Mouse (Mus musculus) MEL (cell line): ENCODE measurements at regions not wholly inside any gene's neighbourhood (a gene's known extent, or its start where the extent isn't known, plus 50 kb on each side); places are given as distances from the start of the nearest gene placed in this dataset.
A peak's percentile ranks its signal among the peaks of the same experiment; 100 is the strongest.

Source experiments
- DNase-seq: peaks from one replicate; pipeline ENCODE4 v3.0.0; 2011; ENCODE audit warnings: low read depth, low spot score
- H3K27ac ChIP-seq: 2 replicates; pipeline ENCODE4 v1.5.1; 2012; ENCODE audit warnings: low read depth, mild to moderate bottlenecking, control low read depth, low read length, moderate library complexity; ENCODE audit not compliant: control insufficient read depth
- H3K27me3 ChIP-seq, 2 experiments: fragments of 150-350 bp in 1 of 2; sonication (generic) in 1 of 2; 2 replicates each; pipeline ENCODE4 v1.6.1; 2012; ENCODE audit warnings: low read length in 2 of 2, mild to moderate bottlenecking in 2 of 2, improper control_type of control experiment in 1 of 2, moderate library complexity in 1 of 2; ENCODE audit not compliant: insufficient read depth in 2 of 2, control insufficient read depth in 1 of 2
- H3K36me3 ChIP-seq, 2 experiments: 2 replicates each; pipeline ENCODE4 v1.6.1; 2012 to 2014; ENCODE audit warnings: low read length in 2 of 2, improper control_type of control experiment in 1 of 2, inconsistent platforms in 1 of 2, mild to moderate bottlenecking in 1 of 2; ENCODE audit not compliant: insufficient read depth in 2 of 2, control insufficient read depth in 1 of 2
- H3K4me1 ChIP-seq, 2 experiments: fragments of 150-350 bp in 1 of 2; sonication (generic) in 1 of 2; 2 replicates each; pipeline ENCODE4 v1.6.1; 2012; ENCODE audit warnings: low read length in 2 of 2, improper control_type of control experiment in 1 of 2, mild to moderate bottlenecking in 1 of 2; ENCODE audit not compliant: insufficient read depth in 2 of 2, control insufficient read depth in 1 of 2
- H3K4me3 ChIP-seq, 2 experiments: fragments of 150-350 bp in 1 of 2; sonication (generic) in 1 of 2; 2 replicates each; pipeline ENCODE4 v1.5.1; 2012; ENCODE audit warnings: low read depth in 2 of 2, low read length in 2 of 2, mild to moderate bottlenecking in 2 of 2, moderate library complexity in 2 of 2, control low read depth in 1 of 2, improper control_type of control experiment in 1 of 2; ENCODE audit not compliant: control insufficient read depth in 1 of 2, insufficient read depth in 1 of 2
- H3K79me2 ChIP-seq: 2 replicates; pipeline ENCODE4 v1.6.1; 2012; ENCODE audit warnings: mild to moderate bottlenecking, low read length, moderate library complexity; ENCODE audit not compliant: control insufficient read depth, poor library complexity, insufficient read depth
- H3K9ac ChIP-seq: 2 replicates; pipeline ENCODE4 v1.6.1; 2012; ENCODE audit warnings: low read depth, mild to moderate bottlenecking, control low read depth, low read length, moderate library complexity; ENCODE audit not compliant: control insufficient read depth, poor library complexity, severe bottlenecking
- H3K9me3 ChIP-seq: fragments of 150-350 bp; sonication (generic); replicated peaks from 2 replicates; pipeline ENCODE4 v1.6.1; 2012; ENCODE audit warnings: mild to moderate bottlenecking, low read length, improper control_type of control experiment, moderate library complexity; ENCODE audit not compliant: insufficient read depth
- BHLHE40 ChIP-seq: IDR thresholded peaks from 2 replicates; pipeline ENCODE4 v1.6.1; 2012; ENCODE audit warnings: low read depth, mild to moderate bottlenecking, inconsistent platforms, low read length, improper control_type of control experiment, borderline replicate concordance
- CTCF ChIP-seq, 3 experiments: IDR thresholded peaks in 2 of 3; conservative IDR thresholded peaks in 1 of 3; 2 replicates each; pipeline ENCODE4 v1.5.1; 2011 to 2012; ENCODE audit warnings: low read length in 3 of 3, low read depth in 2 of 3, mild to moderate bottlenecking in 2 of 3, improper control_type of control experiment in 1 of 3, inconsistent platforms in 1 of 3, mixed read lengths in 1 of 3, moderate library complexity in 1 of 3; ENCODE audit not compliant: control insufficient read depth in 1 of 3, insufficient read depth in 1 of 3, poor library complexity in 1 of 3, severe bottlenecking in 1 of 3
- E2F4 ChIP-seq: IDR thresholded peaks from 2 replicates; pipeline ENCODE4 v1.6.1; 2011; ENCODE audit warnings: low read depth, low read length, improper control_type of control experiment, borderline replicate concordance
- EP300 ChIP-seq, 2 experiments: IDR thresholded peaks; 2 replicates each; pipeline ENCODE4 v1.6.1; 2011; ENCODE audit warnings: improper control_type of control experiment in 2 of 2, low read length in 2 of 2, low read depth in 1 of 2, mild to moderate bottlenecking in 1 of 2
- ETS1 ChIP-seq: IDR thresholded peaks from 2 replicates; pipeline ENCODE4 v1.6.1; 2012; ENCODE audit warnings: low read depth, mild to moderate bottlenecking, inconsistent platforms, low read length, improper control_type of control experiment, moderate library complexity
- GATA1 ChIP-seq: IDR thresholded peaks from 2 replicates; pipeline ENCODE4 v1.6.1; 2011; ENCODE audit warnings: low read depth, low read length, improper control_type of control experiment
- HCFC1 ChIP-seq: IDR thresholded peaks from 2 replicates; pipeline ENCODE4 v1.6.1; 2012; ENCODE audit warnings: low read depth, mild to moderate bottlenecking, inconsistent platforms, low read length, improper control_type of control experiment, moderate library complexity
- MAX ChIP-seq: IDR thresholded peaks from 2 replicates; pipeline ENCODE4 v1.6.1; 2011; ENCODE audit warnings: low read length, improper control_type of control experiment
- MXI1 ChIP-seq: IDR thresholded peaks from 2 replicates; pipeline ENCODE4 v1.6.1; 2011; ENCODE audit warnings: mild to moderate bottlenecking, low read depth, low read length, improper control_type of control experiment
- MYB ChIP-seq: IDR thresholded peaks from 2 replicates; pipeline ENCODE4 v1.6.1; 2011; ENCODE audit warnings: mild to moderate bottlenecking, low read depth, low read length, improper control_type of control experiment
- MYC ChIP-seq: IDR thresholded peaks from 2 replicates; pipeline ENCODE4 v1.6.1; 2011; ENCODE audit warnings: low read depth, mild to moderate bottlenecking, low read length, improper control_type of control experiment, moderate library complexity
- POLR2A ChIP-seq, 2 experiments: IDR thresholded peaks; 2 replicates each; pipeline ENCODE4 v1.6.1; 2011 to 2012; ENCODE audit warnings: low read length in 2 of 2, mild to moderate bottlenecking in 2 of 2, control low read depth in 1 of 2, improper control_type of control experiment in 1 of 2, low read depth in 1 of 2, moderate library complexity in 1 of 2; ENCODE audit not compliant: control insufficient read depth in 1 of 2, insufficient read depth in 1 of 2, poor library complexity in 1 of 2
- POLR2AphosphoS2 ChIP-seq: IDR thresholded peaks from 2 replicates; pipeline ENCODE4 v1.6.1; 2011; ENCODE audit warnings: low read length, improper control_type of control experiment
- RCOR1 ChIP-seq: IDR thresholded peaks from 2 replicates; pipeline ENCODE4 v1.6.1; 2012; ENCODE audit warnings: low read depth, mild to moderate bottlenecking, inconsistent platforms, low read length, improper control_type of control experiment
- SIN3A ChIP-seq: IDR thresholded peaks from 2 replicates; pipeline ENCODE4 v1.6.1; 2012; ENCODE audit warnings: low read length, improper control_type of control experiment, inconsistent platforms
- SMC3 ChIP-seq: IDR thresholded peaks from 2 replicates; pipeline ENCODE4 v1.6.1; 2011; ENCODE audit warnings: low read depth, low read length, improper control_type of control experiment
- TAL1 ChIP-seq: IDR thresholded peaks from 2 replicates; pipeline ENCODE4 v1.6.1; 2012; ENCODE audit warnings: mild to moderate bottlenecking, inconsistent platforms, low read length, moderate library complexity, mixed read lengths
- TBP ChIP-seq: IDR thresholded peaks from 2 replicates; pipeline ENCODE4 v1.8.0; 2011; ENCODE audit warnings: low read depth, low read length, improper control_type of control experiment
- TCF12 ChIP-seq: IDR thresholded peaks from 2 replicates; pipeline ENCODE4 v1.6.1; 2014; ENCODE audit warnings: low read depth, mild to moderate bottlenecking, inconsistent platforms, low read length, improper control_type of control experiment, moderate library complexity
- UBTF ChIP-seq: IDR thresholded peaks from 2 replicates; pipeline ENCODE4 v1.6.1; 2012; ENCODE audit warnings: low read depth, mild to moderate bottlenecking, inconsistent platforms, low read length, improper control_type of control experiment, moderate library complexity, borderline replicate concordance; ENCODE audit not compliant: insufficient read depth
- USF2 ChIP-seq, 2 experiments: IDR thresholded peaks; 2 replicates each; pipeline ENCODE4 v1.6.1; 2011 to 2012; ENCODE audit warnings: improper control_type of control experiment in 2 of 2, low read length in 2 of 2, borderline replicate concordance in 1 of 2, inconsistent platforms in 1 of 2, low read depth in 1 of 2, mild to moderate bottlenecking in 1 of 2; ENCODE audit not compliant: insufficient read depth in 1 of 2
- ZKSCAN1 ChIP-seq: IDR thresholded peaks from 2 replicates; pipeline ENCODE4 v1.6.1; 2012; ENCODE audit warnings: low read depth, mild to moderate bottlenecking, inconsistent platforms, low read length, improper control_type of control experiment, moderate library complexity

DNA sequence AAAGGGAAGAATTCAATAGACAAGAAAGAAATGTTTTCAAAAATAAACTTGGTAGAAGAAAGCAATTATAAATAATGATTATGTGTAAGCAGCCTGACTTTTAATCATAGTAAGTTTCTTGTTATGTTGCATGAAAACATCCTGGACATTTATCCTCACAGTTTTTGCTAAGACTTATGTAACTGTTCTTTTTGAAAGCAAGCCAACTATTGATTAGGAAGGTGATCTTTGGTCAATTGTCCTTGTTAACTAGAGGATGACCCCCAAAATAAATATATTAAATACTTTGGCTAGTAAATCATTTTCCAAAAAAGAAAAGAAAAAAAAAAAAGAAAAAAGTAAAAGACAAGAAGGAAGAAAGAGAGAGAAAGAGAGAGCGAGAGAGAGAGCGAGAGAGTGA is 92.0 kb upstream of the Speer4f2 start:
- Histone ChIP-seq H3K9me3 (no peaks in the 10 kb centered on the region), H3K27me3 (no peaks in the 10 kb centered on the region), H3K79me2 (no peaks in the 10 kb centered on the region), H3K9ac (no peak overlapping the region), H3K36me3 (peaks cover 0 to 1% of the 10 kb centered on the region in 2 experiments; a peak in 2 of 4 replicates), H3K4me1 (peaks cover 0 to 3% of the 10 kb centered on the region in 2 experiments; a peak in 2 of 4 replicates), H3K4me3 (no peak overlapping the region), H3K27ac (no peak overlapping the region)
- TF ChIP-seq TBP = no peak
- no peak for TF ChIP-seq POLR2A (IDR thresholded peaks at IDR 0.05; ENCODE audit: control insufficient read depth in 1 of 2, insufficient read depth in 1 of 2, low read depth in 1 of 2, low read length in 2 of 2, poor library complexity in 1 of 2)
- TF ChIP-seq USF2 (IDR thresholded peaks at IDR 0.05; ENCODE audit: borderline replicate concordance in 1 of 2, insufficient read depth in 1 of 2, low read depth in 1 of 2, low read length in 2 of 2) = no peak
- no peak for TF ChIP-seq MYB
- no peak for TF ChIP-seq MAX
- no peak for TF ChIP-seq RCOR1
- TF ChIP-seq GATA1 = no peak
- TF ChIP-seq CTCF (IDR thresholded peaks at IDR 0.05 in 2 of 3, conservative IDR thresholded peaks at IDR 0.05 in 1 of 3; ENCODE audit: control insufficient read depth in 1 of 3, insufficient read depth in 1 of 3, low read depth in 2 of 3, low read length in 3 of 3, poor library complexity in 1 of 3, severe bottlenecking in 1 of 3) = no peak
- TF ChIP-seq TCF12 = no peak
- no peak for TF ChIP-seq SIN3A
- no peak for TF ChIP-seq SMC3
- TF ChIP-seq ZKSCAN1 = no peak
- TF ChIP-seq E2F4 = no peak
- no peak for TF ChIP-seq TAL1
- TF ChIP-seq HCFC1 = no peak
- no peak for DNase-seq

GRCm38 (mm10) chr5:17289028-17289427 is 84.0 kb upstream of the Speer4f2 start:
- peak; percentile 56 for DNase-seq
- TF ChIP-seq MYC = peak; percentile 80
- no peak for TF ChIP-seq CTCF (IDR thresholded peaks at IDR 0.05 in 2 of 3, conservative IDR thresholded peaks at IDR 0.05 in 1 of 3; ENCODE audit: control insufficient read depth in 1 of 3, insufficient read depth in 1 of 3, low read depth in 2 of 3, low read length in 3 of 3, poor library complexity in 1 of 3, severe bottlenecking in 1 of 3)
- peak; percentile 20; the same call in 1 of the 2 replicates for TF ChIP-seq MXI1
- peak; percentile 61 for TF ChIP-seq TCF12
- no peak for TF ChIP-seq E2F4
- no peak for TF ChIP-seq HCFC1
- TF ChIP-seq UBTF = no peak
- no peak for TF ChIP-seq BHLHE40
- TF ChIP-seq POLR2AphosphoS2 = no peak
- TF ChIP-seq SIN3A = 0 out of 2 replicates have a peak, but pooled peaks have one; percentile 22
- TF ChIP-seq EP300 (IDR thresholded peaks at IDR 0.05; ENCODE audit: low read depth in 1 of 2, low read length in 2 of 2) = peak; percentile 64 to 66
- no peak for TF ChIP-seq GATA1
- no peak for TF ChIP-seq RCOR1
- TF ChIP-seq ZKSCAN1 = no peak
- TF ChIP-seq ETS1 = 0 out of 2 replicates have a peak, but pooled peaks have one; percentile 30

More at GRCm38 (mm10) chr5:17289028-17289427, 84.0 kb upstream of the Speer4f2 start:
- Histone ChIP-seq H3K79me2 (no peaks in the 10 kb centered on the region), H3K27ac (no peak overlapping the region), H3K4me3 (peak overlapping the region in 1 of 2 experiments; percentile 32; a peak in 1 of 4 replicates), H3K36me3 (peaks cover 0 to 4% of the 10 kb centered on the region in 2 experiments; a peak in 2 of 4 replicates), H3K4me1 (peaks cover 0 to 15% of the 10 kb centered on the region in 2 experiments; a peak in 2 of 4 replicates), H3K27me3 (no peaks in the 10 kb centered on the region), H3K9ac (no peak overlapping the region), H3K9me3 (no peaks in the 10 kb centered on the region)
